7 mouse cellular contexts compared by ENCODE assay signal in genomic region chr2:30123729-30124471, GRCm38 (mm10). TPM values are rescaled to one million over a fixed set of nuclear protein-coding genes. Genes with fewer than 3 reads are reported as not detected.
A peak's percentile ranks its signal among the peaks of the same experiment; 100 is the strongest.
DNase-seq lines count a peak whose midpoint lies in the region; ATAC-seq and TF ChIP-seq lines count a peak whose summit lies in the region.

No protein-coding gene starts in this region.

- intact Hi-C loops in left cerebral cortex, postnatal 25 days (cut with DNase I), result loop anchor here (5.0 kb wide), 1 partner anchor 57 kb away; no protein-coding TSS in a partner anchor
- intact Hi-C loops in left cerebral cortex, postnatal 10 days (cut with DNase I), result no loop called here

- peak; percentile 32 to 38 for DNase-seq in left cerebral cortex, postnatal 25 days (ENCODE audit: low spot score in 2 of 2)
- DNase-seq in left cerebral cortex, postnatal 10 days (ENCODE audit: extremely low spot score in 1 of 2, low spot score in 2 of 2), result no peak
- peak; percentile 36 for DNase-seq in brain, adult 2 months (ENCODE audit: low read depth, low spot score)
- peak in 1 of 2 experiments; percentile 26 for DNase-seq in layer of hippocampus, adult 2 months (ENCODE audit: low spot score in 2 of 2)
- peak; percentile 83 for DNase-seq in naive thymus-derived CD4-positive, alpha-beta T cell, adult 2 months (ENCODE audit: low read depth)
- no peak for DNase-seq in spleen, adult 12 weeks (ENCODE audit: low spot score)

- peak overlapping the region; percentile 97 for H3K27ac ChIP-seq in layer of hippocampus, adult 2 months

- peak overlapping the region; percentile 88 for H3K4me3 ChIP-seq in layer of hippocampus, adult 2 months

- TF ChIP-seq CTCF in layer of hippocampus, adult 2 months (conservative IDR thresholded peaks at IDR 0.05), result no peak

- peak; percentile 11; the same call in 1 of the 2 replicates for ATAC-seq in erythroid progenitor cell, adult 5-6 weeks (replicated peaks; ENCODE audit: low FRiP score, poor library complexity, severe bottlenecking)

RNA-seq across cellular contexts. Expression of gene Zer1, which starts 0.5 kb away (rescaled TPM):
- total RNA-seq in left cerebral cortex, postnatal 25 days (2021), result 100 to 1,000 TPM; 152 TPM
- total RNA-seq in left cerebral cortex, postnatal 10 days (2021), result 100 to 1,000 TPM; 110 to 116 TPM
- total RNA-seq in erythroid progenitor cell, adult 5-6 weeks (2015; ENCODE audit: low replicate concordance), result 10.9 and 27.4 TPM in 2 replicates
- total RNA-seq in erythroid progenitor cell, adult 5-6 weeks (2017; ENCODE audit: low replicate concordance), result 6.7 and 11.7 TPM in 2 replicates
- total RNA-seq in layer of hippocampus, adult 2 months (2021), result 100 to 1,000 TPM; 197 to 199 TPM

RNA-seq across cellular contexts. Expression of gene Tbc1d13, which starts 9.6 kb away (rescaled TPM):
- 10 to 100 TPM; 51.3 to 58.4 TPM for total RNA-seq in left cerebral cortex, postnatal 25 days (2021)
- total RNA-seq in left cerebral cortex, postnatal 10 days (2021), result 10 to 100 TPM; 60.4 to 71.5 TPM
- 4.7 and 9.2 TPM in 2 replicates for total RNA-seq in erythroid progenitor cell, adult 5-6 weeks (2015; ENCODE audit: low replicate concordance)
- 4.8 and 13.2 TPM in 2 replicates for total RNA-seq in erythroid progenitor cell, adult 5-6 weeks (2017; ENCODE audit: low replicate concordance)
- total RNA-seq in layer of hippocampus, adult 2 months (2021), result 10 to 100 TPM; 54.7 to 55.7 TPM

RNA-seq across cellular contexts. Expression of gene Zdhhc12, which starts 30.5 kb away (rescaled TPM):
- 1 to 10 TPM; 8.5 to 8.8 TPM for total RNA-seq in left cerebral cortex, postnatal 25 days (2021)
- total RNA-seq in left cerebral cortex, postnatal 10 days (2021), result 10 to 100 TPM; 16.8 to 20.8 TPM
- total RNA-seq in erythroid progenitor cell, adult 5-6 weeks (2015; ENCODE audit: low replicate concordance), result 8.6 and 13.4 TPM in 2 replicates
- total RNA-seq in erythroid progenitor cell, adult 5-6 weeks (2017; ENCODE audit: low replicate concordance), result 2.3 and 4.0 TPM in 2 replicates
- total RNA-seq in layer of hippocampus, adult 2 months (2021), result 1 to 10 TPM; 7.6 to 9.1 TPM

RNA-seq across cellular contexts. Expression of gene Pkn3, which starts 46.4 kb away (rescaled TPM):
- total RNA-seq in left cerebral cortex, postnatal 25 days (2021), result 1 to 10 TPM; 1.6 to 2.4 TPM
- 1 to 10 TPM; 1.6 TPM for total RNA-seq in left cerebral cortex, postnatal 10 days (2021)
- not detected in 2 replicates for total RNA-seq in erythroid progenitor cell, adult 5-6 weeks (2015; ENCODE audit: low replicate concordance)
- total RNA-seq in erythroid progenitor cell, adult 5-6 weeks (2017; ENCODE audit: low replicate concordance), result not detected in 2 replicates
- 1 to 10 TPM; 1.7 to 2.1 TPM for total RNA-seq in layer of hippocampus, adult 2 months (2021)

RNA-seq across cellular contexts. Expression of gene Endog, which starts 47.4 kb away (rescaled TPM):
- 10 to 100 TPM; 20.4 to 21.8 TPM for total RNA-seq in left cerebral cortex, postnatal 25 days (2021)
- 10 to 100 TPM; 18.6 to 23.3 TPM for total RNA-seq in left cerebral cortex, postnatal 10 days (2021)
- not detected in 2 replicates for total RNA-seq in erythroid progenitor cell, adult 5-6 weeks (2015; ENCODE audit: low replicate concordance)
- 1.7 TPM in 1 of 2 replicates, not detected in the other for total RNA-seq in erythroid progenitor cell, adult 5-6 weeks (2017; ENCODE audit: low replicate concordance)
- total RNA-seq in layer of hippocampus, adult 2 months (2021), result 10 to 100 TPM; 17.6 to 24.1 TPM

Comparison
In these comparisons a context has a peak if more than half of its experiments do, and no peak if none do; other contexts are left out.
1. DNase-seq: peak in left cerebral cortex, postnatal 25 days (2 of 2), brain, adult 2 months (single experiment) and naive thymus-derived CD4-positive, alpha-beta T cell, adult 2 months (single experiment); none in left cerebral cortex, postnatal 10 days (0 of 2) and spleen, adult 12 weeks (single experiment).